Mouse (Mus musculus) liver, embryonic 16.5 days (tissue): ENCODE data around the gene Haus5. TPM values are rescaled to one million over a fixed set of nuclear protein-coding genes. Genes with fewer than 3 reads are reported as not detected.

Experiments
- ATAC-seq: fragments of 200-750 bp; cut with Nextera tagmentation; 2 replicates; pipeline ENCODE4 v1.8.0; 2017; ENCODE audit warnings: low read depth, mild to moderate bottlenecking, moderate number of reproducible peaks, moderate library complexity
- H3K27ac ChIP-seq: fragments of 300-500 bp; sonication (generic); 2 replicates; pipeline ENCODE4 v1.5.1; 2014; ENCODE audit warnings: mild to moderate bottlenecking, low read length
- H3K27me3 ChIP-seq: fragments of 300-500 bp; sonication (generic); 2 replicates; pipeline ENCODE4 v1.6.1; 2014; ENCODE audit warnings: low read depth, low read length, mixed read lengths; ENCODE audit not compliant: control insufficient read depth, insufficient read depth
- H3K36me3 ChIP-seq: fragments of 300-500 bp; sonication (generic); 2 replicates; pipeline ENCODE4 v1.6.1; 2014; ENCODE audit warnings: mild to moderate bottlenecking; ENCODE audit not compliant: control insufficient read depth, insufficient read depth
- H3K4me1 ChIP-seq: fragments of 300-500 bp; sonication (generic); 2 replicates; pipeline ENCODE4 v1.6.1; 2014; ENCODE audit warnings: low read depth, low read length, mixed read lengths; ENCODE audit not compliant: control insufficient read depth
- H3K4me2 ChIP-seq: fragments of 300-500 bp; sonication (generic); 2 replicates; pipeline ENCODE4 v1.6.1; 2014; ENCODE audit warnings: low read depth, low read length, mixed read lengths
- H3K4me3 ChIP-seq: fragments of 300-500 bp; sonication (generic); 2 replicates; pipeline ENCODE4 v1.5.1; 2014; ENCODE audit warnings: low read depth, mild to moderate bottlenecking, low read length
- H3K9ac ChIP-seq: fragments of 300-500 bp; sonication (generic); 2 replicates; pipeline ENCODE4 v1.6.1; 2014; ENCODE audit warnings: low read depth, low read length
- H3K9me3 ChIP-seq: fragments of 300-500 bp; sonication (generic); replicated peaks from 2 replicates; pipeline ENCODE4 v1.6.1; 2016; ENCODE audit warnings: low read length; ENCODE audit not compliant: control insufficient read depth
- WGBS: fragments of 180-500 bp; shearing (Covaris S2); extraction: QIAGEN DNeasy Blood & Tissue Kit; methylation state at CpG from one replicate; pipeline ENCODE4 v1.1.7; 2014; ENCODE audit not compliant: insufficient replicate concordance; 5-methylcytosine and 5-hydroxymethylcytosine counted together
- polyA plus RNA-seq: library from polyadenylated mRNA; unstranded; fragments of >200 nt; fragmentation: Nextera tagmentation; extraction: Ambion mirVana; gene quantifications from 2 replicates; pipeline ENCODE4 v1.2.1, GENCODE M21; 2015

The Haus5 gene
- polyA plus RNA-seq, 1 experiment from 2014 or later = 28.5 TPM

DNA sequence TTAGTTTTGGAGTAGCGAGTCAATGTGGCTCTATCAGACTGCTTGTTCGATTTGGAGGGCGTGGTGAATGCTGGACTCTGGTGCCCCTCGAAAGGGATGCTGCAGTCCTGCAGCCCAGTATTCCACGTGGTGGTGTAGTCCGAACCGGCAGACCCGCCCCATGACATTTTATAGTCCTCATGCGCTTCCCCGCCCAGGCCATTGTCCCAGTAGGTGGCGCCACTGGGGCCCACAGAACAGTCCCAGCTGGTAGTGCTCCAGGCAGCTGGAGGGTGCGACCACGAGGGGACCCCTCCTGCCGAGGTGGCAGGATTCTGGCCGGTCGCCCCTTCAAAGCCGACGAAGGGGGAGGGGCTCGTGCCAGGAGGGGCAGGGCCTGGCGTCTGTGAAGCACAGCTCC is 30.2 kb downstream of the Haus5 start:
- Histone ChIP-seq H3K4me3 (no peak overlapping the region), H3K9me3 (no peaks in the 10 kb centered on the region), H3K36me3 (no peaks in the 10 kb centered on the region), H3K27ac (no peak overlapping the region), H3K4me2 (peak overlapping the region; percentile 17; the same call in 1 of the 2 replicates), H3K4me1 (no peaks in the 10 kb centered on the region; the same call in 1 of the 2 replicates), H3K27me3 (peaks cover 55% of the 10 kb centered on the region), H3K9ac (no peak overlapping the region)
- under 1% methylated on average over 20 of the region's 20 CpGs for WGBS
- peak; percentile 50; the same call in 1 of the 2 replicates for ATAC-seq

DNA sequence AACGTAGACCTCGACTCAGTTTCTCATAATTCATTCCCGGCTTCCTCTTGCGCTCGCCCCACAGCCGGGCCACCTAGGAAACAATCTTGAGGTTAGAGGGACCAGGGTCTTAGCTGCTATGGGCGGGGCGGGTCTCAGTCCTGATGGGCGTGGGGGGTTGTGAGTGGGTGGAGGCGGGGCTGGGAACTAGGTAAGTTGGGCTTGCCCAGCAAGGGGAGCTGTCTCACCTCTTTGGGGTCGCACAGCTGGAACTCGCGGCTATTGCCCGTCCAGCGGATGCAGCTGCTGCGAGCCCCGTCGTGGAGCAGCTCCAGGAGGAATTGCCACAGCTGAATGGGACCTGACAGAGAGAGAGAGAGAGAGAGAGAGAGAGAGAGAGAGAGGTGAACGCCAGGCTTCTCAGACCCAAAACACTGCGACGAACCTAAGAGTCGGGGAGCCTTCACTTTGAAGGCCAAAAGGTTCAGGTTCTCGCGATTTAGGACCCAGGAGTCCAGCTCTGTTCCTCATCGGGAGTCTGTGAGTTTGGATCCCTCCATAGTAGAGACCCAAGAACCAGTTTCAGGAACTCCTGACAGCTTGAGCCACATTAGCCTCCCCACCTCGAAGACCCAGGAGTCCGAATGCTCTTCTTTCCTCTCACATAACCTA is 30.9 kb downstream of the Haus5 start:
- 8% methylated on average over 27 of the region's 27 CpGs for WGBS
- Histone ChIP-seq H3K27ac (no peak overlapping the region), H3K4me3 (no peak overlapping the region), H3K27me3 (peaks cover 55% of the 10 kb centered on the region), H3K4me2 (no peak overlapping the region), H3K9me3 (no peaks in the 10 kb centered on the region), H3K9ac (no peak overlapping the region), H3K36me3 (no peaks in the 10 kb centered on the region), H3K4me1 (no peaks in the 10 kb centered on the region; the same call in 1 of the 2 replicates)
- no peak for ATAC-seq

DNA sequence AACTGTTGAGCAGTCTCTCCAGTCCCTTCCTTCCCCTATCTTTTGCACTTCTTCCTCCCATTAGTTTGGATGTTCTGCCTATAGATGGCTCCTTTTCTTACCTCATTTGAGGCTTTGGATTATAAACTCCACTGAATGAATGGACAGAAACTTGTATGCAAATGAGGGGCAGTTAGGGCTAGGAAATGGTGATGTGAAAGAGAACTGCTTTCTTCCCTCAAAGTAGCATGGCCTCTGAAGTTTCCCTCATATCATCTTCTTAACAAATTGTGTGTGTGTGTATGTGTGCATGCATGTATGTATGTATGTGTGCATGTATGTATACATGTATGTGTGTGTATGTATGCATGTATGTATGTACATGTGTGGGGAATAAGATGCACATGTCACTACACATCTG is 35.8 kb downstream of the Haus5 start:
- ATAC-seq = no peak
- Histone ChIP-seq H3K9me3 (no peaks in the 10 kb centered on the region), H3K4me1 (peaks cover 11% of the 10 kb centered on the region), H3K27me3 (peaks cover 29% of the 10 kb centered on the region), H3K4me2 (no peak overlapping the region), H3K9ac (no peak overlapping the region), H3K4me3 (no peak overlapping the region), H3K27ac (no peak overlapping the region), H3K36me3 (peaks cover 4% of the 10 kb centered on the region; the same call in 1 of the 2 replicates)

DNA sequence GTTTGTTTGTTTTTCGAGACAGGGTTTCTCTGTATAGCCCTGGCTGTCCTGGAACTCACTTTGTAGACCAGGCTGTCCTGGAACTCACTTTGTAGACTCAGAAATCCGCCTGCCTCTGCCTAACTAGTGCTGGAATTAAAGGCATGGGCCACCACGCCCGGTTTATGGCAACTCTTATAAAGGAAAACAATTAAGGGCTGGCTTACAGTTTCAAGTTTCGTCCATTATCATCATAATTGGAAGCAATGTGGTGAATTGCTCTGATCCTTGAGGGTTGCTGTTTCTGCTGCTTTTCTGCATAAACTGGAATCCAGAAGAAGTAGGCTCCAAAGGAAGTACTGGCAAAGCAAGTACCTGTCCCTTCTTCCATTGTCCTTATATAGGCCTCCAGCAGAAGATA is 38.1 kb downstream of the Haus5 start:
- Histone ChIP-seq H3K9ac (no peak overlapping the region), H3K4me3 (no peak overlapping the region), H3K27me3 (peaks cover 9% of the 10 kb centered on the region), H3K9me3 (no peaks in the 10 kb centered on the region), H3K4me2 (no peak overlapping the region), H3K36me3 (peaks cover 18% of the 10 kb centered on the region), H3K27ac (no peak overlapping the region), H3K4me1 (peaks cover 11% of the 10 kb centered on the region)
- no peak for ATAC-seq
- WGBS = 75% methylated on average over 5 of the region's 5 CpGs

DNA sequence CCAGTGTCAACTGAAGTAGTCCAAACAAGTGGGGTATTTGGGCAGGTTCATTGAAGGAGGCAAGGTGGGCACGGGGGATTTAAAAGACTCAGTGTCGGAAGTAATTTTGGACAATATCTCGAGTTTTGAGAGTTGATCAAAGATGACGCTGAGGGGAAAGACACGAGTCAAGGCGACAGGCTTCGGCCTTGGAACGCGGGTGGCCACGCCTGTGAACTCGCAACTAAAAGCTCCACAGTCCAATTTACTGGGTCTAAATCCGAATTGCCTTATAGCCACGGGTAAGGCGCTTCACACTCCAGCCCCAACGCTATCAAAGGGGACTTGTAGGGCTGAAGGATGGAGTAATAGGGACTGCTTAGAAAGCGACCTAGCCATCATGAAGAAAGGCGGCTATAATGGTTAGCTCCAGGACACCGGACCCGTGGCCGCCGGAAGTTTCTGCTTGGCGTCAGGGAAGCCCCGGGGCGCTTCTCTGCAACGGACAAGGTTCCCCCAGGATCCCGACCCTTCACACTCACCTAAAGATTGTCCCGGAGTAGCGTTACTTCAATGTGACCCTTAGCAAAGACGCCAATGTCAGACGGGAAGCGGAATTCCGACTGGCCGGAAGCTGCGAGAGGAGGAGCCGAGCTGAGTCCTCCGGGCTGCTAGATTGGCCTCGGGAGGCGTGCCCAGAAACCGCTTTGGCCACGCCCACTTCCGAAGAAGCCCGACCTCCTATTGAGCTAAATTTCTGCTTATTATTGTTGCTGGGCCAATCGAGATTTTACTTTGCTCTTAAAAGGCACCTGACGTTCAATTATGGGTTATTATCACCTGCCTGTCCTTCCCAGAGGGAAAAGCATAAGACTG is 39.0 kb downstream of the Haus5 start, which contains the start of gene Cox6b1:
Gene Cox6b1, minus strand, starts transcription at position 622 of the 855 bp plus-strand sequence.
- WGBS = 1% methylated on average over 44 of the region's 44 CpGs
- peaks cover 20% of the 10 kb centered on the region for H3K36me3 ChIP-seq
- peak within 1 kb of the TSS; percentile 84 for H3K9ac ChIP-seq
- peak within 1 kb of the TSS; percentile 86 for H3K4me3 ChIP-seq
- peaks cover 11% of the 10 kb centered on the region for H3K4me1 ChIP-seq
- ATAC-seq = peak; percentile 91
- peaks cover 6% of the 10 kb centered on the region; the same call in 1 of the 2 replicates for H3K27me3 ChIP-seq
- H3K27ac ChIP-seq = peak within 1 kb of the TSS; percentile 68
- H3K4me2 ChIP-seq = peak within 1 kb of the TSS; percentile 81
- no peaks in the 10 kb centered on the region for H3K9me3 ChIP-seq

DNA sequence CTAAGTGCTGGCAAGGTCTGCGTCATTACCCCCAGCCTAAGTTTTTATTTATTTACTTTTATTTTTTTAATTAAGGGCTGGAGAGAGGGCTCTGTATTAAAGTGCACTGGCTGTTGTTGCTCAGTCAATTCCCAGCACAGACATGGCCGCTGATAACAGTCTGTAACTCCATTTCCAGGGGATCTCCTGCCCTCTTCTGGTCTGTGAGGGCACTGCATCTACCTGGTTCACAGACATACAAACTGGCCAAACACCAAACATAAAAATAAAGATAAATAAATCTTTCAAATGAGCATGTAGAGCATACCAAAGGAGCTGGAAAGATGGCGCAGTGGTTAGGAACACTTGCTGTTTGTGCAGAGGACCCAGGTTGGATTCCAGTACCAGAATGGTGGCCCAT is 45.6 kb downstream of the Haus5 start:
- 85% methylated on average over 3 of the region's 3 CpGs for WGBS
- no peak overlapping the region for H3K27ac ChIP-seq
- H3K9ac ChIP-seq = no peak overlapping the region
- H3K27me3 ChIP-seq = no peaks in the 10 kb centered on the region
- peaks cover 6% of the 10 kb centered on the region for H3K4me1 ChIP-seq
- H3K9me3 ChIP-seq = no peaks in the 10 kb centered on the region
- no peak for ATAC-seq
- no peak overlapping the region for H3K4me2 ChIP-seq
- peaks cover 32% of the 10 kb centered on the region for H3K36me3 ChIP-seq
- no peak overlapping the region for H3K4me3 ChIP-seq

DNA sequence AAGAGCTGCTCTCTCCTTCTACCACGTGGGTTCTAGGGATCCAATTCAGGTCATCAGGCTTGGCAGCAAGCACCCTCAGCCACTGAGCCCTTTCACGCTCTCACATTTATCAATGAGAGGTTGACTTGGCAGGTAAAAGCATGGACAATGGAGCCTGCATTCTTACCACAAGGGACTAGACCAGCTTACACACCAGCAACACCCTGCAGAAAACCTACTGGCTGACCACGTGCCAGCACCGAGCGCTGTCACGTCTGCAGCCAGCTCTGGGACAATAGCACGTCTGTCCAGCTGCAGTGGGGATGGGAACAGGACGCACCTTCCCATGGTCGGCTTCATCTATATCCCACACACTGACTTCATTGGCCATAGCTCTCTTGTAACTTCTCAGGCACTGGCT is 46.1 kb downstream of the Haus5 start:
- Histone ChIP-seq H3K36me3 (peaks cover 29% of the 10 kb centered on the region), H3K27ac (no peak overlapping the region), H3K4me2 (no peak overlapping the region), H3K4me1 (peaks cover 7% of the 10 kb centered on the region), H3K9me3 (no peaks in the 10 kb centered on the region), H3K4me3 (no peak overlapping the region), H3K27me3 (no peaks in the 10 kb centered on the region), H3K9ac (no peak overlapping the region)
- no peak for ATAC-seq
- WGBS = 91% methylated on average over 9 of the region's 9 CpGs

DNA sequence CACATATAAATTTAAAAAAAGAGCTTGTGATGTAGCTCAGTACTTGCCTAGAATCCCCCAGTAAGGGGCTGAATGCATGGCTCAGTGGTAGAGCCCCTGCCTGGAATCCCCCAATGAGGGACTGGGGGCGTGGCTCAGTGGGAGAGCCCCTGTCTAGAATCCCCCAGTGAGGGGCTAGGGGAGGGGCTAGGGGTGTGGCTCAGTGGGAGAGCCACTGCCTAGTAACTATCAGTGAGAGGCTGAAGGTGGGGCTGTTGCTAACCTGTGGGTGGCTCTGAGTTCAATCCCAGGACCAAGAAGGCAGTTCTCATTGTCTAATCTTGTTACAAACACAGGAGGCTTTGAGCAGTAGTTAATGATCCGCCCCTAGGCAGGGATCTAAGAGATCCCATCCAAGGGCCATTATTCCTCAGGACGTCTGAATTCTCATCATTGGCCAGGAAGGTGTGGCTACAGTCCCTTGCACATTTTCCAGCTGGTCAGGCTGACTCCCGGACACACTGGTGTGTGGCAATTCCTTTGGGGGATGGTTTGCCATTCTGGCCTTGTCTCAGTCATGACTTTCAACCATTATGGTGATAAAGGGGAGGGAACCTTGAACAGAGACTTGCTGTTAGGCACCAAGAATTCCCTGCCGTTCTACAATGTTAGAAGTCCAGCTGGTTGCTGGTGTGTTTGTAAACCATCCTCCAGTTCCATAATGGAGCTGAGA is 49.6 kb downstream of the Haus5 start:
- Histone ChIP-seq H3K9ac (no peak overlapping the region), H3K4me3 (no peak overlapping the region), H3K36me3 (peaks cover 15% of the 10 kb centered on the region), H3K27me3 (no peaks in the 10 kb centered on the region), H3K9me3 (no peaks in the 10 kb centered on the region), H3K27ac (no peak overlapping the region; the same call in 1 of the 2 replicates), H3K4me1 (peaks cover 7% of the 10 kb centered on the region), H3K4me2 (no peak overlapping the region)
- WGBS = 48% methylated on average over 5 of the region's 5 CpGs
- peak; percentile 19; the same call in 1 of the 2 replicates for ATAC-seq
